Mouse (Mus musculus): ENCODE results near the gene Vmn1r44. TPM values are rescaled to one million over a fixed set of nuclear protein-coding genes. Genes with fewer than 3 reads are reported as not detected.
"Not testable (repeated sequence)": the region's sequence is repeated elsewhere in the genome, so short reads cannot be mapped to it uniquely, and the experiment has no call there.

The Vmn1r44 gene
- total RNA-seq (2021): not detected
- long read RNA-seq, experiment 1: 0 reads
- long read RNA-seq, experiment 2: 0 reads

DNA sequence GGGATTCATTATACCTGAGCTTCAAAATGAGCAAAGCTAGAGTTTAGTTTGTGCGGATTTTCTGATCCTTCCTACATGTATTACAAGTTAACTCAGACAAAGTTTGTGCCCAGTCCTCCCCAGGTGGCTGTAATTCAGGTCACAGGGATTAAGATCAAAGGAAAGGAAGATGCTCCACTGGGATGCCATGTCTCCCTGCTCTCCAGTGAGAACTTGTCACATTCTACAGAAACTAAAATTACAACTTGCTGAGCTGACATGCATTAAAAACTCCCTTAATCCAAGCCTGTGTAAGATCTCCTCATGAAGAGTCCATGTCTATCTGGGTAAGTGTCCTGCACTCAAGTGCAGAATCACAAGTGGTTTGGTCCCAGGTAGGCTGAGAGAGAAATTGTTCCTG lies at the start of gene Vmn1r44:
Gene Vmn1r44, plus strand, starts transcription at position 301 of the 400 bp plus-strand sequence.
- no peak for DNase-seq (ENCODE audit: low spot score)

GRCm38 (mm10) chr6:89857552-89857951 lies 25.9 kb upstream of the Vmn1r44 start:
- DNase-seq (ENCODE audit: low spot score): no peak

GRCm38 (mm10) chr6:89859839-89860238 lies 23.6 kb upstream of the Vmn1r44 start:
- no peak for DNase-seq (ENCODE audit: low spot score)

- no peak for DNase-seq (ENCODE audit: low spot score)
Observed at GRCm38 (mm10) chr6:89863792-89864191, 19.7 kb upstream of the Vmn1r44 start.

DNA sequence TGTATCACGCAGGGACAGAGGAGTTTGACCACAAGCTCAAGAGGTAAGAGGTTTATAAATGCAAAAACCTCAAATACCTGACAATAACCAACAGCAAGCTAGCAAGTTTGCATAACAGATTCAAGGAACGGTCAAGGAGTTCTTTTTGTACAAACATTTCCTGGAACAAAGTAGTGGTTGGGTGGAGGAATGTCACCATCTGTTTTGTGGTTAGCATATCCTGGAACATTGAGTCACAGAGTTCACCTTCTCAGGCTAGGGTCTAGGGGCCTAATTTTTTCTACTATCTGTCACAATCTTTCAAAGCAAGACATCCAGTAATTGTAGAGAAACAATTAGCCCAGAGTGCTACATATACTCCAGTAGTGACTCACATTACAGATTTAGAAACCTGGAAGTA lies 16.2 kb upstream of the Vmn1r44 start:
- no peak for DNase-seq (ENCODE audit: low spot score)

- DNase-seq (ENCODE audit: low spot score): no peak
Observed at GRCm38 (mm10) chr6:89867976-89868375, 15.5 kb upstream of the Vmn1r44 start.

DNA sequence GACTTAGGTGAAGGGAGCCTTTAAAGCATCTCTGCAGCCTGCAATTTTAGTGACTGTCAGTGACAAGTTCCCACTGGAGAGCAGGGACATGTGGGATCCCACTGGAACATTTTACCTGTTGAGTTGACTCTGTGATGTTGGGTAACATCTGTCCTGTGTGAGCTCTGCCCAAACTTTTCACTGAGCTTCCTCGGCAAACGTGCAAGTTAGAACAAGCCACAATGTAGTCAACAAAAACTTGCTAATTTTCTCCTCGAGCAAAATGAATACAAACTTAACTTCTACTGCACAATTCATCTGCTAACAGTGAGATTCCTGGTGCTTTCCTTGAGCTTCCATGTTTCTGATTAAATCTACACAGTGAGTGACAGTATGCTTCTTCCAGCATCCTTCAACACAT lies 7.1 kb upstream of the Vmn1r44 start, which contains the start of the genes Vmn1r42 and Vmn1r43:
Gene Vmn1r42, minus strand, starts transcription at position 101 of the 400 bp plus-strand sequence.
Gene Vmn1r43, minus strand, starts transcription at position 101 of the 400 bp plus-strand sequence.
- DNase-seq (ENCODE audit: low spot score): not testable (repeated sequence)

DNA sequence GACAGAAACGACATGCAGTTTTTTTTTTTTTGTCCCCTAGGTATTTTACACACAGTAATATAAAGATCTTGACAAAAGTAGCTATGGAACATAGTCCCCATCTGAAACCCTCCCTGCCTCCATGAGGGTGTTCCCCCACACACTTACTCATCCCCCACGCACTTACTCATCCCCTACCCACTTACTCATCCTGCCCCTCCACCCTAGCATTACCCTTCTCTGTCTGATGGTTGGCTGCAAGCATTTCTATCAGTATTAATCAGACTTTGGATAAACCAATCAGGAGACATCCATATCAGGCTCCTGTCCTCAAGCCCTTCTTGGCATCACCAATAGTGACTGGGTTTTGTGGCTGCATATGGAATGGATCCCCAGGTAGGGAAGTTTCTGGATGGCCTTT lies 6.5 kb upstream of the Vmn1r44 start:
- DNase-seq (ENCODE audit: low spot score): no peak

DNA sequence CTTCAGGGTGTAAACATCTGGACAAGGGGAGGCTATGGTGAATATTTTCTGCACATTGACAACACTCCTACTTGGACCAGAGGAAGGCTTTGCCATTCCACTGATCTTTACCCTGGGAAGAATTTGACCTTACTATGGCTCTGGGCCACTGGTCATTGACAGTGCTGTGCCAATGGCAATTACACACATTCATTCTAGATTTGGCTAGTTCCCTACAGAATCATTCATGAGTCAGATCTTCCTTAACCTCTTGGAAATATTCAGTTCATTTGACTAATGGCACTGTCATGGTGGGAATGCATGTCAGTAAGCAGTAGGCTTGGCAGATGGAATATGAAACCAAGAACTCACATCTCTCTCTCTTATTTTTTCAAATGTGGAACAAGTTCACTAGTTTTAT lies 2.6 kb upstream of the Vmn1r44 start:
- DNase-seq (ENCODE audit: low spot score): no peak

GRCm38 (mm10) chr6:89883812-89884211 lies 352 bp downstream of the Vmn1r44 start:
- DNase-seq (ENCODE audit: low spot score): no peak

- not testable (repeated sequence) for DNase-seq (ENCODE audit: low spot score)
Observed at GRCm38 (mm10) chr6:89940498-89940897, 57.0 kb downstream of the Vmn1r44 start, which contains the start of gene Vmn1r45. Gene Vmn1r45 (minus strand): TSS chr6:89940598.

DNA sequence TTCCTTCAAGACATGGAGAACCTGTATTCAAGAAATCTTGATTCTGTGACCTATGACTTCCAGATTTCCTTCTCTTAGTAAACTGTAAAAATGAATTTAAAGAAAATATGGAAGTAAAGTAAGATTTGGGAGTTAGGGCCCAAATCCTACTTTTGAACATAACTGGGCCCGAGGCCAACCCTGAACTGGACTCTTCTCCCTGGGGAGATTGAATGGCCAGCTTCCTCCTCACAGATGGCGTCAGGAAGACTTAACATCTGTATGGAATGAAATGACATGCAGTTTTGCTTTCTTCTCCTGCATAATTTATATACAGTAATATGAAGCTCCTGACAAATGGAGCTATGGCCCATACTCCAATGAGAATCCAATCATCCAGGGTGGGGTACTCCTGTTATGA lies 57.5 kb downstream of the Vmn1r44 start:
- no peak for DNase-seq (ENCODE audit: low spot score)

Other genes starting within 250 kb of the Vmn1r44 start
- gene Txnrd3, start 239.7 kb upstream of the Vmn1r44 start, total RNA-seq (2021): 1 to 10 TPM; 3.5 to 4.6 TPM
- not detected for gene Vmn1r40, start 176.1 kb upstream of the Vmn1r44 start, total RNA-seq (2021)
- not detected for gene Vmn1r41, start 142.9 kb upstream of the Vmn1r44 start, total RNA-seq (2021)
- gene Vmn1r42, start 7.2 kb upstream of the Vmn1r44 start, total RNA-seq (2021): not detected
- gene Vmn1r43, start 7.2 kb upstream of the Vmn1r44 start, total RNA-seq (2021): not detected
- gene Vmn1r45, start 56.9 kb downstream of the Vmn1r44 start, total RNA-seq (2021): not detected
- gene Vmn1r46, start 85.7 kb downstream of the Vmn1r44 start, total RNA-seq (2021): not detected
- not detected for gene Vmn1r47, start 132.5 kb downstream of the Vmn1r44 start, total RNA-seq (2021)
- gene Vmn1r48, start 153.2 kb downstream of the Vmn1r44 start, total RNA-seq (2021): not detected
- not detected for gene Vmn1r49, start 194.8 kb downstream of the Vmn1r44 start, total RNA-seq (2021)
- not detected for gene Vmn1r50, start 217.8 kb downstream of the Vmn1r44 start, total RNA-seq (2021)
- not detected for gene Vmn1r51, start 238.9 kb downstream of the Vmn1r44 start, total RNA-seq (2021)